Mouse (Mus musculus): ENCODE results near the gene Olfr338. TPM values are rescaled to one million over a fixed set of nuclear protein-coding genes. Genes with fewer than 3 reads are reported as not detected.
"Not testable (repeated sequence)": the region's sequence is repeated elsewhere in the genome, so short reads cannot be mapped to it uniquely, and the experiment has no call there.

Gene Olfr338
- not detected for total RNA-seq (2021)
- long read RNA-seq, experiment 1: 0 reads
- long read RNA-seq, experiment 2: 0 reads

DNA sequence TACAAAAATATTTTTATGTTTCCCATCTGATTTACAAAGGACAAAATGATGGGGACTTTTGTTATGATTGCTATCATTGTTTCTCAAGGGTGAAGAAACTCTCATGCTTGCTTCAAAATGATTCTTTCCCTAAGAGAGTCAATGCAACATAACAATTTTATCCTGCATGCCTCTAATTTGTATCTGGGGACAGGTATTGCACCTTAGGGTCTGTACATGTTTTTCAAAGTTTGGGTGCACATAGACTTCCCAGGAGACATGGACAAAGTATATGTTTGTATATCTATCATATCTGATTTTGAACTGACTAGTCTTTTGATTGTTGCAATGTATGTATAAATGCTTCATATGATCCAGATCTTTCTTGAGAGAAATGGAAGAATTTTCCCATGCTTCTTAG, at the start of gene Olfr338:
Gene Olfr338 (plus strand): TSS at position 301 of the 400 bp plus-strand sequence.
- DNase-seq (ENCODE audit: low spot score): no peak

DNA sequence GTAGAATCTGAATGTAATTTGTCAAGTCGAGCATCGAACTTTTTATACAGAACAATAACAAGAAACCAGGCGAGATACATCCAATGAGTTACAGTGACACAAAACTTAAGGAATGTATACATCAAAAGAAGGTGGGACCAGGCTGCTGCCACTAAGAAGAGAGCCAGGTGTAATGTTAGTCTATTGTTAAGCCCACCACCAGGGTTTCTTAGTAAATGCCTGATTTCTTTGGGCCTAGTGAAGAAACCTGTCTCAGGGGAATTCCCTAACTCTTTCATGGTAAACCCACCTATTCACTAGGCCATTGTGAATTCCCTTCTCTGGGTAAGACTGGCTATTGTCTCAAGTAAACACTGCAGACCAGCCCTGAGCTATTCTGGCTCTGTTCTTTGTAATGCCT, 41.9 kb downstream of the Olfr338 start:
- not testable (repeated sequence) for DNase-seq (ENCODE audit: low spot score)

DNA sequence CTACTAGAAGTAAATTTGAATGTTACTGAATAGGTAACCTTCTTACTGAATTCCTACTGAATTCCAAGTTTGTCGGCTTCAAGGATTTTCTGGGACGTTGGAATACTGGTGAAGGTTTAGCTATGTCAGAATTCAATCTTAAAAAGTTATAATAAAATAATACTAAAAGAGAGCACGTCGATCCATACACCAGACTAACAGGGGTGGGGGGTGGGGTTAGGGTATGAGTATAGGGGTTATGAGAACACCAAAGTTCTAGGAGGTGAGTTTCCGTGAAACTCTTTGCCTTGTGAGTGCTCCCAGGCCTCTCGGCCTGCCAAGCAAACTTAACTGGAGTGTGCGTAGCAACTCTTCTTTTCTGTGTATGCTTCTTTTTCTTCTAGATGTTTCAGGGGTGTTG, 42.3 kb downstream of the Olfr338 start:
- DNase-seq (ENCODE audit: low spot score): not testable (repeated sequence)

DNA sequence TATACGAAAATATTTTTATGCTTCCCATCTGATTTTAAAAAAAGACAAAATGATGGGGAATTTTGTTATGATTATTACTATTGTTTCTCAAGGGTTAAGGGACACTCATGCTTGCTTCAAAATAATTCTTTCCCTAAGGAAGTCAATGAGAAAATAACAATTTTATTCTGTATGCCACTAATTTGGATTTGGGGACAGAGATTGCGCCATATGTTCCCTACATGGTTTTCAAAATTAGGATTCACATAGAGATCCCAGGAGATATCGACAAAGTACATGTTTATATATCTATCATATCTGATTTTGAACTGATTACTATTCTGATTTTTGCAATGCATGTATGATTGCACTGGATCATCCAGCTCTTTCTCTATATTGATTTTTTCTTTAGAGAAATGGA, 45.3 kb downstream of the Olfr338 start, which contains the start of gene Olfr339:
Gene Olfr339 (plus strand): TSS at position 301 of the 400 bp plus-strand sequence.
- no peak for DNase-seq (ENCODE audit: low spot score)

Other genes starting within 250 kb of the Olfr338 start
- gene Mrrf, start 237.1 kb upstream of the Olfr338 start, total RNA-seq (2021): 10 to 100 TPM; 12.9 to 14.8 TPM
- gene Rbm18, start 236.7 kb upstream of the Olfr338 start, total RNA-seq (2021): 10 to 100 TPM; 31.4 to 34.1 TPM
- gene Ptgs1, start 143.1 kb upstream of the Olfr338 start, total RNA-seq (2021): 1 to 10 TPM; 3.0 to 3.8 TPM
- not detected for gene Olfr339, start 45.4 kb downstream of the Olfr338 start, total RNA-seq (2021)
- gene Olfr340, start 79.1 kb downstream of the Olfr338 start, total RNA-seq (2021): not detected
- not detected for gene Olfr341, start 108.9 kb downstream of the Olfr338 start, total RNA-seq (2021)
- not detected for gene Olfr342, start 151.5 kb downstream of the Olfr338 start, total RNA-seq (2021)
- gene Olfr344, start 193.1 kb downstream of the Olfr338 start, total RNA-seq (2021): not detected

All from gastrocnemius, adult 18-20 months (tissue).